Mouse (Mus musculus) midbrain, embryonic 10.5 days (tissue): ENCODE data around the gene Sphk2. TPM values are rescaled to one million over a fixed set of nuclear protein-coding genes. Genes with fewer than 3 reads are reported as not detected.

ENCODE experiments used
- DNase-seq: peaks from one replicate; pipeline ENCODE4 v3.0.0-alpha.2; 2017; ENCODE audit warnings: low spot score
- H3K27ac ChIP-seq: fragments of 300-500 bp; sonication (generic); replicated peaks from 2 replicates; pipeline ENCODE4 v1.5.1; 2016; ENCODE audit warnings: mild to moderate bottlenecking
- H3K27me3 ChIP-seq: fragments of 300-500 bp; sonication (generic); 2 replicates; pipeline ENCODE4 v1.6.1; 2016; ENCODE audit warnings: low read depth, mild to moderate bottlenecking; ENCODE audit not compliant: poor library complexity, severe bottlenecking
- H3K36me3 ChIP-seq: fragments of 300-500 bp; sonication (generic); 2 replicates; pipeline ENCODE4 v1.6.1; 2016; ENCODE audit warnings: mild to moderate bottlenecking, moderate library complexity
- H3K4me1 ChIP-seq: fragments of 300-500 bp; sonication (generic); 2 replicates; pipeline ENCODE4 v1.6.1; 2016
- H3K4me3 ChIP-seq: fragments of 300-500 bp; sonication (generic); 2 replicates; pipeline ENCODE4 v1.5.1; 2016; ENCODE audit warnings: mild to moderate bottlenecking, moderate library complexity
- H3K9me3 ChIP-seq: fragments of 300-500 bp; sonication (generic); replicated peaks from 2 replicates; pipeline ENCODE4 v1.6.1; 2016; ENCODE audit warnings: mild to moderate bottlenecking
- WGBS: fragments of 180-500 bp; shearing (Covaris S2); methylation state at CpG from one replicate; pipeline ENCODE4 v1.1.7; 2016; 5-methylcytosine and 5-hydroxymethylcytosine counted together
- polyA plus RNA-seq: library from polyadenylated mRNA; unstranded; fragments of >200 nt; fragmentation: Nextera tagmentation; extraction: Ambion mirVana; gene quantifications from 2 replicates; pipeline ENCODE4 v1.2.1, GENCODE M21; 2016

Gene Sphk2
- polyA plus RNA-seq, 1 experiment from 2014 or later = 32.3 TPM

DNA sequence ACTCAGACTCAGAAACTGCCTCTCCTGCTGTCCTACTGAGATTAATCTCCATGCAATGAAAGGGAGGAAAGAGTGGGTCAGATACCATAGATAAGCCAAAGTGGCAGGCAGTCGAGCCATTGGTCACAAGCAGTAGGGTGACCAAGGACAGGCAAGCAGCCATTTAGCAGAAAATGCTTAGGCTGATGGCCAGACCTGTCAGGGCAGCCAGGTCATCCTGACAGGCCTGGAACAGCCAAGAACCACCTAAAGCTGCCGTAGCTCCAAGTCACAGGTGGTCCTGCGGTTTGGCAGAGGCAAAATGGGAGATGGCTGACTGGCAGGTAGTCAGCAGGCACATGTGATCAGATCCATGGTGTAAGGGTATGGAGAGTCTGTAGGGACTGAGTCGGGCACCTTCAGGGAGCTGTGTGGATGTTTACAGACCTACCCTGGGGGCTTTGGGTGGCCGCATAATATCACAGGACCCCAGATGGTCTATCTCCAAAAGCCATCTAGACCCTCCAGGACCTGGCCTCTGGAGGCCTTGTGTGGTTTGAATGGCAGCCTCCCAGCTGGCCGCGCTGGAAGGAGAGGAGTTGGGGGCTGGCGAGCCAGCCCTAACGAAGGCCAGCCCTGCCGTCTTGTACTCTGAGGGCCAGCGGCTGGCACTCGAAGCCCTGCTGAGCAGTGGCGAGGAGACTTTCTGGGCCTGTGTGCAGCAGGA, 4.0 kb upstream of the Sphk2 start:
- Histone ChIP-seq H3K27ac (no peak overlapping the region), H3K4me1 (peaks cover 37% of the 10 kb centered on the region), H3K27me3 (no peaks in the 10 kb centered on the region), H3K4me3 (peak overlapping the region; percentile 2; the same call in 1 of the 2 replicates), H3K9me3 (no peaks in the 10 kb centered on the region), H3K36me3 (peaks cover 80% of the 10 kb centered on the region)
- WGBS = 84% methylated on average over 13 of the region's 13 CpGs
- DNase-seq = no peak

GRCm38 (mm10) chr7:45721234-45721571, 3.4 kb upstream of the Sphk2 start:
- H3K36me3 ChIP-seq = peaks cover 74% of the 10 kb centered on the region
- no peaks in the 10 kb centered on the region for H3K27me3 ChIP-seq
- peaks cover 42% of the 10 kb centered on the region for H3K4me1 ChIP-seq
- DNase-seq = no peak
- no peaks in the 10 kb centered on the region for H3K9me3 ChIP-seq
- H3K27ac ChIP-seq = no peak overlapping the region
- 0 out of 2 replicates have a peak overlapping the region, but pooled peaks have one; percentile 2 for H3K4me3 ChIP-seq
- WGBS = 80% methylated on average over 7 of the region's 7 CpGs

- peak within 1 kb of the TSS; percentile 82; the same call in 1 of the 2 replicates for H3K4me3 ChIP-seq
- H3K36me3 ChIP-seq = peaks cover 69% of the 10 kb centered on the region
- H3K27ac ChIP-seq = no peak within 1 kb of the TSS
- H3K9me3 ChIP-seq = no peaks in the 10 kb centered on the region
- no peak for DNase-seq
- no peaks in the 10 kb centered on the region for H3K27me3 ChIP-seq
- 89% methylated on average over 14 of the region's 14 CpGs for WGBS
- peaks cover 48% of the 10 kb centered on the region for H3K4me1 ChIP-seq
Observed at GRCm38 (mm10) chr7:45720413-45721233, 2.8 kb upstream of the Sphk2 start, which contains the start of gene Fam83e. Gene Fam83e, plus strand, starts transcription at chr7:45721212.

DNA sequence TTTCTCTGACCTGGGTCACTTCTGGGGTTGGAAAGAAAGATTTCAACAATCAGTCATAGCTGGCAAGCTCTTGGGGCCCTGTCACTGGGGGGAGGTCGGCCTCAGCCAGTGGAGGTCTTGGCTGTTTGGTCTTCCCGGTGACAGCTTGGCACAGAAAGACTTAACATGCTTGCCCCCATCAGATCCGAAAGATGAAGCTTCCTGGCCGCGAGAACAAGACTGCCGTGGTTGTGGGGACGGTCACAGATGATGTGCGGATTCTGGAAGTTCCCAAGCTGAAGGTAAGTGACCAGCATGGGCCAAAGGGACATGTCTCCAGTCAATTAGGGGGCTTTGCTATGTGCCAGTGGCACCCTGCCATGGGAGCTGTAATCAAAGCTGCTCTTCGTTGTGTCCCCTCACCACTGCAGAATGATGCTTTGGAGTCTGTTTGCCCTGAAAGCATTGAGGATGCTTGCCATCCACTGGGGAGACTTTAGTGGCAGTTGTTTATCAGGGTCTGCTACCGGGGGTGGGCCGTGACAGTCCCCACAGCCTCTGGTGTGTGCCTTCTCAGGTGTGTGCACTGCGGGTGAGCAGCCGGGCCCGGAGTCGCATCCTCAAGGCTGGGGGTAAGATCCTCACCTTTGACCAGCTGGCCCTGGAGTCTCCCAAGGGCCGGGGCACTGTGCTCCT, 2.1 kb upstream of the Sphk2 start:
- 90% methylated on average over 16 of the region's 16 CpGs for WGBS
- Histone ChIP-seq H3K36me3 (peaks cover 61% of the 10 kb centered on the region), H3K27ac (no peak overlapping the region; the same call in 1 of the 2 replicates), H3K4me1 (peaks cover 55% of the 10 kb centered on the region), H3K27me3 (no peaks in the 10 kb centered on the region), H3K9me3 (no peaks in the 10 kb centered on the region), H3K4me3 (peak overlapping the region; percentile 82; the same call in 1 of the 2 replicates)
- DNase-seq = no peak

- H3K36me3 ChIP-seq = peaks cover 54% of the 10 kb centered on the region
- no peaks in the 10 kb centered on the region for H3K27me3 ChIP-seq
- no peak for DNase-seq
- peak overlapping the region; percentile 82 for H3K4me3 ChIP-seq
- H3K27ac ChIP-seq = peak overlapping the region; percentile 96; the same call in 1 of the 2 replicates
- H3K4me1 ChIP-seq = peaks cover 62% of the 10 kb centered on the region
- WGBS = 85% methylated on average over 10 of the region's 10 CpGs
- no peaks in the 10 kb centered on the region for H3K9me3 ChIP-seq
Observed at GRCm38 (mm10) chr7:45719180-45719579, 1.4 kb upstream of the Sphk2 start.

- Histone ChIP-seq H3K36me3 (peaks cover 53% of the 10 kb centered on the region), H3K27me3 (no peaks in the 10 kb centered on the region), H3K27ac (peak overlapping the region; percentile 96), H3K4me3 (peak overlapping the region; percentile 82), H3K4me1 (peaks cover 66% of the 10 kb centered on the region), H3K9me3 (no peaks in the 10 kb centered on the region)
- DNase-seq = no peak
- under 1% methylated on average over 20 of the region's 20 CpGs for WGBS
Observed at GRCm38 (mm10) chr7:45718331-45718730, 529 bp upstream of the Sphk2 start.

DNA sequence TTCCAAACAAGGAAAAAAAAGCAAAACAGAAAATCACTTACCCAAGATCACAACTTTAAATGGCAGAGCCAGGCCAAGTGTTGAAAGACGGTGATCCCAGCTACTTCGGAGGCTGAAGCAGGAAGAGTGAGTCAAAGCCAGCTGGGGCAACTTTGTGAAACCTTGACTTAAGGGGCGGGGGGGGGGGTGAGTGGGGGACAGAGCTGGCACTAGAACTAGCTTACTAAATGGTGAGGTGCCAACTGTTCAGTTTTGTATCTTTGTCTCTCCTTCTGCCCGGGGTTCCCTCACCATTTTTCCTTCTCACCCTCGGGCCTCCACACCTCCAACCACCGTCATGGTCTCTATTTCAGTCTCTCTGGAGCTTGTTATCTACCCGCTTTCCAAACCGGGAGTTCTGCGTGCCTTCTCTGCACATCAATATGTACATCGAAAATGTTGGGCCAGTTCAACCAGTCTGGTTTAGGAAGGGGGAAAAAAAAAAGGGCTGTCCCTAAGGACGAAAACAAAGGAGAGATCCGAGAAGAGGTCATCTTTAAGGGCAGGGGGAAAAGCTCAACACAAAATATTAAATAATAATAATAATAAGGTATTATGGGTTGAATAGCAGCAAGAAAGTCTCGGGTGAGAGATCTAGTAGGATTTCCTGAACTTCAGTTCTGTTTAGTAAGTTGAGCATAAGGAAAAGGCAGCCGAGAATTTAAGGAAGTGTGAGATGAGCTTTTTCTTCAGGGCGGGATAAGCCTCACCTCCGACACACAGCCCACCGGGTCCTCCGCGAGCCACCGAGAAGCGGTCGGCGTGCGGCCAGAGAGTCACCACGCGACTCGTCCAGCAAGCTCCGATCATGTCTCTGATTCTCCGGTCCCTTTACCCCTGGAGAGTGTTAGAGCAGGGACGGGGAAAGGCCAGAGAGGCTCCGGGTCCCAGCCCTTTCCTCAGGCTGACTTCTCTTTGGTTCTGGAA, 567 bp downstream of the Sphk2 start:
- DNase-seq = no peak
- 14% methylated on average over 31 of the region's 31 CpGs for WGBS
- peaks cover 66% of the 10 kb centered on the region for H3K4me1 ChIP-seq
- peak overlapping the region; percentile 82 for H3K4me3 ChIP-seq
- no peaks in the 10 kb centered on the region for H3K9me3 ChIP-seq
- peaks cover 53% of the 10 kb centered on the region for H3K36me3 ChIP-seq
- H3K27me3 ChIP-seq = no peaks in the 10 kb centered on the region
- H3K27ac ChIP-seq = peak overlapping the region; percentile 96

DNA sequence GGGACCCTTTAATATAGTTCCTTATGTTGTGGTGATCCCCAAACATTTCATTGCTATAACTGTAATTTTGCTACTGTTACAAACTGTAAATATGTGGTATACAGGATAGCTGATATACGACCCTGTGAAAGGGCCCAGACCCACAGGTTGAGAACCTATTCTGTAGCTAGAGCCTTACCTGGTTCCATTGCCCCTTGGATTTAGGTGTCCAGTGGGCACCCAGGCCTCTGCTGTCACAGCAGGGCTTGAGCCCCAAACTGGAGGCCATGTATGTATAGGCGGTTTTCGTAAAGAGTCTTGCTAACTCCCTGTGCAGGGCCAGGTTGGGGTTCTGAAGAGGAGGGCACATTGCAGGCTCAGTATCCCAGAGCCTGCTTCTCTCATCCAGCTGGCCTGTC, 1.3 kb downstream of the Sphk2 start:
- H3K4me1 ChIP-seq = peaks cover 58% of the 10 kb centered on the region
- H3K27ac ChIP-seq = peak overlapping the region; percentile 96; the same call in 1 of the 2 replicates
- H3K27me3 ChIP-seq = no peaks in the 10 kb centered on the region
- H3K4me3 ChIP-seq = peak overlapping the region; percentile 82
- WGBS = 91% methylated on average over 3 of the region's 3 CpGs
- DNase-seq = no peak
- no peaks in the 10 kb centered on the region for H3K9me3 ChIP-seq
- H3K36me3 ChIP-seq = peaks cover 53% of the 10 kb centered on the region

GRCm38 (mm10) chr7:45715741-45716459, 1.9 kb downstream of the Sphk2 start:
- Histone ChIP-seq H3K9me3 (no peaks in the 10 kb centered on the region), H3K4me3 (peak overlapping the region; percentile 82), H3K4me1 (peaks cover 54% of the 10 kb centered on the region), H3K27ac (peak overlapping the region; percentile 89), H3K36me3 (peaks cover 53% of the 10 kb centered on the region), H3K27me3 (no peaks in the 10 kb centered on the region)
- DNase-seq = no peak
- WGBS = 87% methylated on average over 19 of the region's 19 CpGs

GRCm38 (mm10) chr7:45715090-45715708, 2.6 kb downstream of the Sphk2 start, which contains the start of gene Rpl18:
Gene Rpl18, plus strand, starts transcription at chr7:45715457.
- H3K27ac ChIP-seq = peak within 1 kb of the TSS; percentile 89
- H3K36me3 ChIP-seq = peaks cover 53% of the 10 kb centered on the region
- DNase-seq = peak; percentile 97
- H3K4me1 ChIP-seq = peaks cover 57% of the 10 kb centered on the region
- H3K9me3 ChIP-seq = no peaks in the 10 kb centered on the region
- peak within 1 kb of the TSS; percentile 82 for H3K4me3 ChIP-seq
- H3K27me3 ChIP-seq = no peaks in the 10 kb centered on the region
- 8% methylated on average over 34 of the region's 34 CpGs for WGBS

DNA sequence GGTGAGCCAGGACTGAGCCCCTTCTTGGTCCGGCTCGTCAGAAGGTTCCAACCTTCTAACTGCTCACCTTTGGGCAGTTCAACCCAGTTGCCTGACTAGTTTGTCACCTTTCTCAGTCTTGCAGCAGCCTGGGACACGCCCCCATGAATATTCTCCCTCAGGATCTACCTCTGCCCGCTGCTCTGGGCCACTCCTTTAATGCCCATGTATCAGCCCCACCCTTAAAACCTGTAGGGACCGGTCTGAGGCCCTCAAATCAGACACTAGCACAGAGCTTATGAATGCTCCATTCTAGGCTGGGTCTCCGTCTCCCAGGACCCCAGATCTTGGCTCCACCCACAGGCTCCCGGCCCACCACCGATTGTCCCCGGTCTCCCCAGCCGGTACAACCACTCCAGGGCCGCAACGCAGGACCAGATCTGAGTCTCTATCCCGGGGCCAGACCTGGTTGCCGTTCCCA, 3.1 kb downstream of the Sphk2 start:
- no peak for DNase-seq
- peak overlapping the region; percentile 82 for H3K4me3 ChIP-seq
- WGBS = 12% methylated on average over 14 of the region's 14 CpGs
- H3K36me3 ChIP-seq = peaks cover 53% of the 10 kb centered on the region
- H3K27me3 ChIP-seq = no peaks in the 10 kb centered on the region
- H3K9me3 ChIP-seq = no peaks in the 10 kb centered on the region
- peaks cover 58% of the 10 kb centered on the region for H3K4me1 ChIP-seq
- peak overlapping the region; percentile 89 for H3K27ac ChIP-seq
